Mouse (Mus musculus) liver, adult 2 months (tissue): ENCODE data around the gene Fabp6.

ENCODE experiments used
- CTCF ChIP-seq: fragments of 200-500 bp; IDR thresholded peaks from 2 replicates; pipeline ENCODE4 v1.5.1; 2011; ENCODE audit warnings: low read depth, low read length, control low read depth
- POLR2A ChIP-seq: fragments of 200-500 bp; IDR thresholded peaks from 2 replicates; pipeline ENCODE4 v1.6.1; 2011; ENCODE audit warnings: low read length, control low read depth; ENCODE audit not compliant: insufficient read depth; ENCODE audit errors: extremely low read depth

DNA sequence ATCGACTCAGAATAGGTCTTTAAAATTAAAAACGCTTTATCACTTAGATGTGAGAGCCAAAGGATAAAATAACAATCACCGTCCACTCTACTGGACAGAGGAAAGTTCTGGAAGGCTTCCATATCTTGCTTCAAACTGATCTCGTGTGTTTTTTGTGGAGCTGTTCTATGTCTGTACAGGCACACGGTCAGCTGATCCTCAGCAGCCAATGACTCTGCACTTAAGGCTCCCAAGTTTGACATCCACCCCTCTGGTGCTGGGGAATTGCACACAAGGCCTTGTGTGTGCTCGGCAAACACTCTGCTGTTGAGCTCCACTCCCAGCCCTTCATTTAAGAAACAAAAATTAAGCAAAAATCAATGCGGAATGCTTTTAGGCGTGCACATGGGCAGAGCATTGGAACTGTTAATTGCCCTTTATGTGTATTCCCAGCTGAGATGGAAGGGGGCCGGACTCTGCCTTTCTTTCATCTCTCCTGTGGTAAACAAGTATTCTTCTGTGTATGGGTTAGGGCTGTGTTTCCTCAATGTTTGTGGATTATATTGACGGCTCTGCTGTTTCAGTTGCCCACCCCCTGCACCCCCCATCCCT lies 37.6 kb downstream of the Fabp6 start:
- TF ChIP-seq POLR2A, result no peak
- no peak for TF ChIP-seq CTCF
